Mouse (Mus musculus): ENCODE data around the gene Ttc33. TPM values are rescaled to one million over a fixed set of nuclear protein-coding genes. Genes with fewer than 3 reads are reported as not detected.

The Ttc33 gene
- polyA plus RNA-seq, 1 experiment from 2014 or later, result 26.7 TPM

DNA sequence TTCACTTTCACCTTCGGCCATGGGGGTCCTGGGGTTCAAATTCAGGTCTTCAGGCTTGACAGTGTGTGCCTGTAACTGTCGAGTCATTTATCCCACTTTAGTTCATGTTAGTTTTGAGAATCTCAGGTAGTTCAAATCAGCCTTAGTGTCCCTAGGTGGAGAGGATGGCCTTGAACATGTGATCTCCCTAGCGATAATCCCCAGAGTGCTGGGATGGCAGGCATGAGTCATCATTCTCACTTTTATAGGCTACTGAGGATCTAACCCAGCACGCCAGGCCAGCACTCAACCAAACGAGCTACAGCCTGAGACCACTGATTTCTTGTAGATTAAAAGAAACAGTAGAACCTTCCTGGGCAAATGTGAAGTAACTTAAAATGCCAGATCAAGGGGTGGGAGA lies 43.3 kb upstream of the Ttc33 start:
- Histone ChIP-seq H3K27me3 (ENCODE audit: control insufficient read depth, insufficient read depth, low read length) (no peaks in the 10 kb centered on the region), H3K9ac (ENCODE audit: low read length) (no peak overlapping the region), H3K36me3 (ENCODE audit: control insufficient read depth, insufficient read depth, low read length) (no peaks in the 10 kb centered on the region), H3K27ac (replicated peaks) (no peak overlapping the region), H3K4me1 (replicated peaks; ENCODE audit: control insufficient read depth, insufficient read depth) (no peaks in the 10 kb centered on the region), H3K9me3 (ENCODE audit: control insufficient read depth, low read length) (no peaks in the 10 kb centered on the region), H3K4me3 (ENCODE audit: low read depth, low read length) (no peak overlapping the region), H3K4me2 (replicated peaks; ENCODE audit: low read depth) (no peak overlapping the region)
- no peak for DNase-seq (ENCODE audit: low spot score)
- TF ChIP-seq CTCF (IDR thresholded peaks at IDR 0.05; ENCODE audit: low read depth), result no peak
- TF ChIP-seq EP300 (optimal IDR thresholded peaks at IDR 0.05), result no peak
- no peak for ATAC-seq (ENCODE audit: low FRiP score, low TSS enrichment)
- 62% methylated on average over 5 of the region's 5 CpGs for WGBS

GRCm38 (mm10) chr15:5142714-5143113 lies 42.6 kb upstream of the Ttc33 start:
- H3K27me3 ChIP-seq (ENCODE audit: control insufficient read depth, insufficient read depth, low read length), result no peaks in the 10 kb centered on the region
- no peak overlapping the region for H3K9ac ChIP-seq (ENCODE audit: low read length)
- H3K9me3 ChIP-seq (ENCODE audit: control insufficient read depth, low read length), result no peaks in the 10 kb centered on the region
- no peaks in the 10 kb centered on the region for H3K36me3 ChIP-seq (ENCODE audit: control insufficient read depth, insufficient read depth, low read length)
- WGBS, result 53% methylated on average over 5 of the region's 5 CpGs
- ATAC-seq (ENCODE audit: low FRiP score, low TSS enrichment) (no peak), DNase-seq (ENCODE audit: low spot score) (no peak)
- TF ChIP-seq CTCF (IDR thresholded peaks at IDR 0.05; ENCODE audit: low read depth) (no peak), EP300 (optimal IDR thresholded peaks at IDR 0.05) (no peak)
- H3K4me2 ChIP-seq (replicated peaks; ENCODE audit: low read depth), result no peak overlapping the region
- H3K27ac ChIP-seq (replicated peaks), result no peak overlapping the region
- H3K4me1 ChIP-seq (replicated peaks; ENCODE audit: control insufficient read depth, insufficient read depth), result no peaks in the 10 kb centered on the region
- no peak overlapping the region for H3K4me3 ChIP-seq (ENCODE audit: low read depth, low read length)

DNA sequence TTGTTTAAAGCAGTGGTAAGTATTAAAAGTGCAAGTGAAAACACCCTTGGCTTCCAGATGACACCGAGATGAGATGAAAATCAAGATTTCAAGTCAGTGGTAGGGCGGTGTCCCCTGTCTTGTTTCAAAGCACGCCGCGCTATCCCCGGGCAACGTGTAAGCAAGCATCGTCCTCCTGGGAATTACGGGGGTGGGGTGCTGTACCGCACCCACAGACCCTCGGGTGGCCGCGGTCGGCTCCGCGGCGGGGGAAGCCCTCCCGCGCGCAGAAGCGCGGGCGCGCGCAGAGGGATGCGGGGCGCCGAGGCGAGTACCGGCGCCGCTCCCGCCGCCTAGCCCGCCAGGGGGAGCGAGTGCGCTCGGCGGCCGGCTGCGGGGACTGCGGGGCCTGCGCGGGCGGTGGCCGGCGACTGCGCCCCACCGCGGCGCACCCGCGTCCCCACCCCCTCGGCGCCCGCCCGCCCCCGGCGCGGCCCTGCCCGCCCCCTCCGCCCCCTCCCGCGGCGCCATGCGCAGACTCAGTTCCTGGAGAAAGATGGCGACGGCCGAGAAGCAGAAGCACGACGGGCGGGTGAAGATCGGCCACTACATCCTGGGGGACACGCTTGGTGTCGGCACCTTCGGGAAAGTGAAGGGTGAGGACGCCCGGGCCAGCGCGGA lies 41.8 kb upstream of the Ttc33 start, which contains the start of gene Prkaa1:
Gene Prkaa1, plus strand, starts transcription at position 501 of the 660 bp plus-strand sequence.
- H3K4me2 ChIP-seq (replicated peaks; ENCODE audit: low read depth), result peak within 1 kb of the TSS; percentile 64
- TF ChIP-seq EP300 (optimal IDR thresholded peaks at IDR 0.05) (no peak), CTCF (IDR thresholded peaks at IDR 0.05; ENCODE audit: low read depth) (peak; percentile 50)
- H3K9me3 ChIP-seq (ENCODE audit: control insufficient read depth, low read length), result no peaks in the 10 kb centered on the region
- ATAC-seq (ENCODE audit: low FRiP score, low TSS enrichment) (peak; percentile 91), DNase-seq (ENCODE audit: low spot score) (peak; percentile 85)
- H3K4me3 ChIP-seq (ENCODE audit: low read depth, low read length), result peak within 1 kb of the TSS; percentile 99
- H3K27ac ChIP-seq (replicated peaks), result peak within 1 kb of the TSS; percentile 90
- no peaks in the 10 kb centered on the region for H3K4me1 ChIP-seq (replicated peaks; ENCODE audit: control insufficient read depth, insufficient read depth)
- H3K36me3 ChIP-seq (ENCODE audit: control insufficient read depth, insufficient read depth, low read length), result no peaks in the 10 kb centered on the region
- H3K9ac ChIP-seq (ENCODE audit: low read length), result peak within 1 kb of the TSS; percentile 89
- 0% methylated on average over 55 of the region's 80 CpGs for WGBS
- H3K27me3 ChIP-seq (ENCODE audit: control insufficient read depth, insufficient read depth, low read length), result no peaks in the 10 kb centered on the region

GRCm38 (mm10) chr15:5144021-5144778 lies 41.1 kb upstream of the Ttc33 start:
- Histone ChIP-seq H3K4me1 (replicated peaks; ENCODE audit: control insufficient read depth, insufficient read depth) (0 out of 2 replicates have a peak, but pooled peaks cover 4% of the 10 kb centered on the region), H3K9me3 (ENCODE audit: control insufficient read depth, low read length) (no peaks in the 10 kb centered on the region), H3K4me3 (ENCODE audit: low read depth, low read length) (peak overlapping the region; percentile 99), H3K27me3 (ENCODE audit: control insufficient read depth, insufficient read depth, low read length) (no peaks in the 10 kb centered on the region), H3K9ac (ENCODE audit: low read length) (peak overlapping the region; percentile 89), H3K4me2 (replicated peaks; ENCODE audit: low read depth) (peak overlapping the region; percentile 64), H3K27ac (replicated peaks) (peak overlapping the region; percentile 90), H3K36me3 (ENCODE audit: control insufficient read depth, insufficient read depth, low read length) (no peaks in the 10 kb centered on the region)
- TF ChIP-seq CTCF (IDR thresholded peaks at IDR 0.05; ENCODE audit: low read depth) (peak; percentile 47; the same call in 1 of the 2 replicates), EP300 (optimal IDR thresholded peaks at IDR 0.05) (no peak)
- ATAC-seq (ENCODE audit: low FRiP score, low TSS enrichment) (peak; percentile 80), DNase-seq (ENCODE audit: low spot score) (peak; percentile 64)
- WGBS, result 1% methylated on average over 54 of the region's 61 CpGs

GRCm38 (mm10) chr15:5145196-5145945 lies 40.0 kb upstream of the Ttc33 start:
- ATAC-seq (ENCODE audit: low FRiP score, low TSS enrichment) (no peak), DNase-seq (ENCODE audit: low spot score) (no peak)
- Histone ChIP-seq H3K4me2 (replicated peaks; ENCODE audit: low read depth) (peak overlapping the region; percentile 27; the same call in 1 of the 2 replicates), H3K9ac (ENCODE audit: low read length) (no peak overlapping the region), H3K4me1 (replicated peaks; ENCODE audit: control insufficient read depth, insufficient read depth) (0 out of 2 replicates have a peak, but pooled peaks cover 4% of the 10 kb centered on the region), H3K27ac (replicated peaks) (no peak overlapping the region), H3K36me3 (ENCODE audit: control insufficient read depth, insufficient read depth, low read length) (no peaks in the 10 kb centered on the region), H3K27me3 (ENCODE audit: control insufficient read depth, insufficient read depth, low read length) (no peaks in the 10 kb centered on the region), H3K9me3 (ENCODE audit: control insufficient read depth, low read length) (no peaks in the 10 kb centered on the region), H3K4me3 (ENCODE audit: low read depth, low read length) (no peak overlapping the region)
- no peak for TF ChIP-seq EP300 (optimal IDR thresholded peaks at IDR 0.05)
- no peak for TF ChIP-seq CTCF (IDR thresholded peaks at IDR 0.05; ENCODE audit: low read depth)
- 41% methylated on average over 9 of the region's 9 CpGs for WGBS
